Mouse (Mus musculus) cortical plate, adult 2 months (tissue): ENCODE data around the gene Prr14. TPM values are rescaled to one million over a fixed set of nuclear protein-coding genes. Genes with fewer than 3 reads are reported as not detected.

Experiments
- H3K27ac ChIP-seq: fragments of 200-500 bp; 2 replicates; pipeline ENCODE4 v1.5.1; 2012; ENCODE audit warnings: low read length, control low read depth, inconsistent platforms; ENCODE audit not compliant: insufficient read depth
- H3K4me1 ChIP-seq: fragments of 200-500 bp; 2 replicates; pipeline ENCODE4 v1.6.1; 2011; ENCODE audit warnings: low read length; ENCODE audit not compliant: control insufficient read depth, insufficient read depth
- H3K4me3 ChIP-seq: fragments of 200-500 bp; 2 replicates; pipeline ENCODE4 v1.5.1; 2011; ENCODE audit warnings: mild to moderate bottlenecking, low read length, control low read depth; ENCODE audit not compliant: insufficient read depth
- CTCF ChIP-seq: fragments of 200-500 bp; IDR thresholded peaks from 2 replicates; pipeline ENCODE4 v1.5.1; 2011; ENCODE audit warnings: mild to moderate bottlenecking, control low read depth, low read length; ENCODE audit not compliant: insufficient read depth; ENCODE audit errors: extremely low read depth
- POLR2A ChIP-seq: fragments of 200-500 bp; IDR thresholded peaks from 2 replicates; pipeline ENCODE4 v1.6.1; 2011; ENCODE audit warnings: mild to moderate bottlenecking, low read length, control low read depth; ENCODE audit not compliant: insufficient read depth; ENCODE audit errors: extremely low read depth
- polyA plus RNA-seq: library from polyadenylated mRNA; depleted of rRNA; stranded (reverse); fragments of >200 nt; gene quantifications from 2 replicates; pipeline ENCODE4 v1.2.3, GENCODE M21; 2012

Prr14 gene
- polyA plus RNA-seq, 1 experiment: 44.8 TPM

DNA sequence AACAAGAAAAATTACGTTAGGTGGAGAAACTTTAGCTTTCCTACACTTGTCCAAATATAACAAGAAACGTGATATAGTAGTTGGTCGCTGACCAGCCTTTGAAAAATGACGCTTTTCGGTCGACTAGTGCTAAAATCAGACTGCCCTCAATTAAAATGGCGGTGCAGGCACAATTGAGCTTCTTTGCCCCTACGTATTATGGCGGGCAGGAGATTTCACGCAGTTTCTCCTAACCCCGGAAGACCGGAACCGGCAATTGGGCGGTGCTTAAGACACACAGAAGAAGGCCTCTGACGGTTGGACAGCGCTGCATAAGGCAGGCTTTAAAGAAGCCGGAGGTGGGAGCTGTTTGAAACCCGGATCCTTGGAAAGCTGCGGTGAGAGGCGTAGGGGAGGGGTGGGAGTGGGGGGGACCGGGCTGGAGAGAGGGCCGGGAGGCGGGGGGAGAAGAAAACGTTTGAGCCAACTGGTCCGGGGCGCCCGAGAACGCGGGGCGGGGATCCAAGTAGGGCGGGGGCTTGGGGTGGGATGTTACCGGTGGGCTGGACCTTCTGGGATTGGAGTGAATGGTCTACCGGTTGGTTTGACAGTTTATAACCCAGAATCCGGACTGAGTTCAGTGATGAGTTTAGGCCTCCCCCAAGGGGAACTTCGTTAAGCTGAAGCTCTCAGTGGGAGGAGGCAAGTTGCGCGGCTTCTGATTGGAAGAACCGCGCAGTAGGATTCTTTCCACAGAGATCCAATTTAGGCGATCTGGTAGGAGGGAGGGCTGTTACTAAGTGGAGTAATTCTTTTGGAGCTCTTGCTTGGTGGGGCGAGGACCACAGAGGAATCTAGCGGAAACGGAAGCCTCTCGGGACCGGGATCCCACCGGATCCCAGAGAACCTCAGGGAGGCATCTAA lies 11.6 kb downstream of the Prr14 start:
- peak overlapping the region; percentile 92 for H3K27ac ChIP-seq
- no peaks in the 10 kb centered on the region; the same call in 1 of the 2 replicates for H3K4me1 ChIP-seq
- H3K4me3 ChIP-seq: peak overlapping the region; percentile 94
- no peak for TF ChIP-seq CTCF
- TF ChIP-seq POLR2A: peak; percentile 77

- Histone ChIP-seq H3K27ac (peak overlapping the region; percentile 92), H3K4me1 (no peaks in the 10 kb centered on the region; the same call in 1 of the 2 replicates), H3K4me3 (peak overlapping the region; percentile 94)
- TF ChIP-seq POLR2A (no peak), CTCF (no peak)
Observed at GRCm38 (mm10) chr7:127471646-127472010, 12.2 kb downstream of the Prr14 start.

DNA sequence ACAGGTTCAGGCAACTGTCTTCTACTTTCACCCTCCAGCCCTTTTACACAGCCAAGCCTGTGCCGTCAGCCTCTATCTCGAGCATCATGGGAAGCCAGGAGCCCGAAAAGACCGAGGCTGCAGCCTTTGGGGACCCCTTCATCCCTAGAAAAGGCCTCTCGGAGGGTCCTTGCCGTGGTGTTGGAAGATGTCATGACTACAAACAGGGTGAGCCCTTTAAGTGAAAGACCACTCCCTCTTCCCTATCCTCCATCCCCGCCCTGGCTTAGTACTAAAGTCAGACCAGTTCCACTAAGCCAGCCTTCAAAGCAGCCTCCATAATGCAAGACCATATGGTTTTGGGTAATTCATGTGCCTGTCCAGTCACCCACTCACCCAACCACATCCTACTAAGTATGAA lies 12.6 kb downstream of the Prr14 start:
- TF ChIP-seq POLR2A (no peak), CTCF (no peak)
- no peaks in the 10 kb centered on the region; the same call in 1 of the 2 replicates for H3K4me1 ChIP-seq

GRCm38 (mm10) chr7:127473705-127474104 lies 14.3 kb downstream of the Prr14 start:
- no peak for TF ChIP-seq POLR2A
- Histone ChIP-seq H3K27ac (no peak overlapping the region), H3K4me1 (peaks cover 1% of the 10 kb centered on the region; the same call in 1 of the 2 replicates), H3K4me3 (no peak overlapping the region)

More for the DNA sequence above, 12.6 kb downstream of the Prr14 start:
- peak overlapping the region; percentile 92 for H3K27ac ChIP-seq
- peak overlapping the region; percentile 94 for H3K4me3 ChIP-seq

DNA sequence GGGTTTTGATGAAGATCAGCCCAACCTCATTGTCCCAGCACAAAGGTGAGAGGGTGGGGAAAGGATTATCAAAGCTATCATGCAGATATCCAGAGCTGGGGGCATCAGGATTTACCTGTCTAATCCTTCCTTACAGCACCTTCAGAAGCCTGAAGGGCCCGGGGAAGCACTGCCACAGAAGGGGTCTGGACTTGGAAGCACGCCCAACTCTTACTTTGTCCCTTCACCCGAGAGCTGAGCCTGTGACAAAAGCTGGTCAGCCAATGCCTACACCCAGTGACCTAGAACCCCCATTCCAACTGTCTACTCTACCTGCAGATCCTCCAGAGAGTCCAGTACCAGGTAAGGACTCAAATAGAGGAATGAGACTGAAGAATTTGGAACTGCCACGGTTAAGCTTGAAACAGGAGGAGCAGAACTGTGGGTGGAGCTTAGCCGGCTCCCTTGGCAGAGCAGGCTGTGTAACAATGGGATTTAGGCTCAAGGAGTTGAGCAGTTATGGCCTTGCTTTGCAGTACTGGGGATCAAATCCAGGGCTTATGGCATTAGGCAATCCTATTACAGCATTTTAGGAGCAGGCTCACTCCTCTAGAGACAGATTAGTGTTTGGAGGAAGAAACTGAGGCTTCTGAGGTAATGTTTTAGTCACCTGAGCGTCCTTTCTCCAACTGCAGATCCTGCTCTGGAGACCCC lies 15.1 kb downstream of the Prr14 start:
- TF ChIP-seq CTCF (no peak), POLR2A (no peak)
- peaks cover 1% of the 10 kb centered on the region; the same call in 1 of the 2 replicates for H3K4me1 ChIP-seq
- no peak overlapping the region for H3K4me3 ChIP-seq
- no peak overlapping the region for H3K27ac ChIP-seq

GRCm38 (mm10) chr7:127475186-127475740 lies 15.9 kb downstream of the Prr14 start:
- TF ChIP-seq POLR2A (no peak), CTCF (no peak)
- no peak overlapping the region for H3K27ac ChIP-seq
- peaks cover 1% of the 10 kb centered on the region; the same call in 1 of the 2 replicates for H3K4me1 ChIP-seq
- no peak overlapping the region for H3K4me3 ChIP-seq

- no peak for TF ChIP-seq CTCF
- TF ChIP-seq POLR2A: no peak
- no peak overlapping the region for H3K4me3 ChIP-seq
- H3K4me1 ChIP-seq: peaks cover 3% of the 10 kb centered on the region; the same call in 1 of the 2 replicates
- H3K27ac ChIP-seq: no peak overlapping the region
Observed at GRCm38 (mm10) chr7:127476336-127476735, 16.9 kb downstream of the Prr14 start.

DNA sequence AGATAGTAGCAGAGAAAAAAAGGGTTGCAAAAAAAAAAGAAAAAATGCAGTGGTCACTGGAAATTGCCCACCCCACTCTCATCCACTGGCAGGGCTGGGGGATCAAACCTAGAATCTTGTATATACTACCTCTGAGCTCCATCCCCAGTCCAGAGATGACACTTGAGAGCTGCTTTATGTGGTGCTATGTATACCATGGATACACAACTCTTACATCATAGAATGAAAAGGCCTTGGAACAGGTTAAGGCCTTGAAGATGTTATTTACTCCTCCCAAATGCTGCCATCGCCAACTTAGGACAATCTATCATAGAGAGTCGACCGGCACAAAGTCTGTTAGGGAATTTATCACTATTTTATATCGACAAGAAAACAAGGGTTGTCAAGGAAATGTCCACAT lies 17.4 kb downstream of the Prr14 start:
- TF ChIP-seq CTCF (no peak), POLR2A (no peak)
- Histone ChIP-seq H3K27ac (no peak overlapping the region), H3K4me1 (peaks cover 3% of the 10 kb centered on the region; the same call in 1 of the 2 replicates), H3K4me3 (no peak overlapping the region; the same call in 1 of the 2 replicates)
